Mouse (Mus musculus): ENCODE data around the gene Ccdc84.
"Not testable (repeated sequence)": the region's sequence is repeated elsewhere in the genome, so short reads cannot be mapped to it uniquely, and the experiment has no call there.

Gene Ccdc84

GRCm38 (mm10) chr9:44407752-44408097, 10.6 kb downstream of the Ccdc84 start:
- no peak for DNase-seq

GRCm38 (mm10) chr9:44406906-44407751, 11.2 kb downstream of the Ccdc84 start, which contains the start of the genes Rps25 and Trappc4:
Gene Rps25, plus strand, starts transcription at chr9:44407139.
Gene Trappc4, minus strand, starts transcription at chr9:44407600.
- peak; percentile 95 to 97 for DNase-seq

- DNase-seq: no peak
These were observed 13.4 kb downstream of the Ccdc84 start for GRCm38 (mm10) chr9:44405011-44405410.

GRCm38 (mm10) chr9:44401081-44401480, 17.3 kb downstream of the Ccdc84 start:
- peak; percentile 74 to 93 for DNase-seq

- peak; percentile 49 to 70 for DNase-seq
These were observed 18.6 kb downstream of the Ccdc84 start for GRCm38 (mm10) chr9:44399795-44400114.

GRCm38 (mm10) chr9:44399114-44399794, 19.1 kb downstream of the Ccdc84 start:
- DNase-seq: peak; percentile 18 to 55

GRCm38 (mm10) chr9:44398551-44398950, 19.8 kb downstream of the Ccdc84 start:
- DNase-seq: no peak

- peak; percentile 81 to 91 for DNase-seq
These were observed 20.3 kb downstream of the Ccdc84 start for GRCm38 (mm10) chr9:44398087-44398486.

- peak; percentile 97 to 99 for DNase-seq
These were observed 21.5 kb downstream of the Ccdc84 start, which contains the start of gene Slc37a4 for GRCm38 (mm10) chr9:44396684-44397411. Gene Slc37a4, plus strand, starts transcription at chr9:44396852.

GRCm38 (mm10) chr9:44391466-44391865, 26.9 kb downstream of the Ccdc84 start:
- peak; percentile 82 to 91 for DNase-seq

GRCm38 (mm10) chr9:44389273-44389672, 29.1 kb downstream of the Ccdc84 start:
- peak; percentile 66 to 72 for DNase-seq

- DNase-seq: peak; percentile 57 to 62
These were observed 31.1 kb downstream of the Ccdc84 start for GRCm38 (mm10) chr9:44387221-44387620.

GRCm38 (mm10) chr9:44384596-44384995, 33.8 kb downstream of the Ccdc84 start:
- DNase-seq: no peak

- DNase-seq: peak in 1 of 2 experiments; percentile 51
These were observed 38.5 kb downstream of the Ccdc84 start for GRCm38 (mm10) chr9:44379862-44380261.

- peak; percentile 99 to 100 for DNase-seq
These were observed 39.1 kb downstream of the Ccdc84 start, which contains the start of gene Hyou1 for GRCm38 (mm10) chr9:44379054-44379834. Gene Hyou1, plus strand, starts transcription at chr9:44379490.

GRCm38 (mm10) chr9:44378153-44378730, 40.1 kb downstream of the Ccdc84 start:
- DNase-seq: no peak

- not testable (repeated sequence) for DNase-seq
These were observed 41.0 kb downstream of the Ccdc84 start for GRCm38 (mm10) chr9:44377335-44377734.

- no peak for DNase-seq
These were observed 42.2 kb downstream of the Ccdc84 start for GRCm38 (mm10) chr9:44376141-44376540.

- DNase-seq: no peak
These were observed 45.0 kb downstream of the Ccdc84 start for GRCm38 (mm10) chr9:44373386-44373785.

- peak in 1 of 2 experiments; percentile 62 for DNase-seq
These were observed 53.9 kb downstream of the Ccdc84 start for GRCm38 (mm10) chr9:44364480-44364879.

GRCm38 (mm10) chr9:44361931-44362330, 56.4 kb downstream of the Ccdc84 start:
- DNase-seq: not testable (repeated sequence)

All from kidney, postnatal 25 days (tissue).